Mouse (Mus musculus) liver, embryonic 16.5 days (tissue): ENCODE data around the gene 4930404H24Rik. TPM values are rescaled to one million over a fixed set of nuclear protein-coding genes. Genes with fewer than 3 reads are reported as not detected.
"Not testable (repeated sequence)": the region's sequence is repeated elsewhere in the genome, so short reads cannot be mapped to it uniquely, and the experiment has no call there.

Experiments
- ATAC-seq: fragments of 200-750 bp; cut with Nextera tagmentation; 2 replicates; pipeline ENCODE4 v1.8.0; 2017; ENCODE audit warnings: low read depth, mild to moderate bottlenecking, moderate number of reproducible peaks, moderate library complexity
- H3K27ac ChIP-seq: fragments of 300-500 bp; sonication (generic); 2 replicates; pipeline ENCODE4 v1.5.1; 2014; ENCODE audit warnings: mild to moderate bottlenecking, low read length
- H3K27me3 ChIP-seq: fragments of 300-500 bp; sonication (generic); 2 replicates; pipeline ENCODE4 v1.6.1; 2014; ENCODE audit warnings: low read depth, low read length, mixed read lengths; ENCODE audit not compliant: control insufficient read depth, insufficient read depth
- H3K36me3 ChIP-seq: fragments of 300-500 bp; sonication (generic); 2 replicates; pipeline ENCODE4 v1.6.1; 2014; ENCODE audit warnings: mild to moderate bottlenecking; ENCODE audit not compliant: control insufficient read depth, insufficient read depth
- H3K4me1 ChIP-seq: fragments of 300-500 bp; sonication (generic); 2 replicates; pipeline ENCODE4 v1.6.1; 2014; ENCODE audit warnings: low read depth, low read length, mixed read lengths; ENCODE audit not compliant: control insufficient read depth
- H3K4me2 ChIP-seq: fragments of 300-500 bp; sonication (generic); 2 replicates; pipeline ENCODE4 v1.6.1; 2014; ENCODE audit warnings: low read depth, low read length, mixed read lengths
- H3K4me3 ChIP-seq: fragments of 300-500 bp; sonication (generic); 2 replicates; pipeline ENCODE4 v1.5.1; 2014; ENCODE audit warnings: low read depth, mild to moderate bottlenecking, low read length
- H3K9ac ChIP-seq: fragments of 300-500 bp; sonication (generic); 2 replicates; pipeline ENCODE4 v1.6.1; 2014; ENCODE audit warnings: low read depth, low read length
- H3K9me3 ChIP-seq: fragments of 300-500 bp; sonication (generic); replicated peaks from 2 replicates; pipeline ENCODE4 v1.6.1; 2016; ENCODE audit warnings: low read length; ENCODE audit not compliant: control insufficient read depth
- WGBS: fragments of 180-500 bp; shearing (Covaris S2); extraction: QIAGEN DNeasy Blood & Tissue Kit; methylation state at CpG from one replicate; pipeline ENCODE4 v1.1.7; 2014; ENCODE audit not compliant: insufficient replicate concordance; 5-methylcytosine and 5-hydroxymethylcytosine counted together
- polyA plus RNA-seq: library from polyadenylated mRNA; unstranded; fragments of >200 nt; fragmentation: Nextera tagmentation; extraction: Ambion mirVana; gene quantifications from 2 replicates; pipeline ENCODE4 v1.2.1, GENCODE M21; 2015

The 4930404H24Rik gene
- polyA plus RNA-seq, 1 experiment from 2014 or later, result not detected

DNA sequence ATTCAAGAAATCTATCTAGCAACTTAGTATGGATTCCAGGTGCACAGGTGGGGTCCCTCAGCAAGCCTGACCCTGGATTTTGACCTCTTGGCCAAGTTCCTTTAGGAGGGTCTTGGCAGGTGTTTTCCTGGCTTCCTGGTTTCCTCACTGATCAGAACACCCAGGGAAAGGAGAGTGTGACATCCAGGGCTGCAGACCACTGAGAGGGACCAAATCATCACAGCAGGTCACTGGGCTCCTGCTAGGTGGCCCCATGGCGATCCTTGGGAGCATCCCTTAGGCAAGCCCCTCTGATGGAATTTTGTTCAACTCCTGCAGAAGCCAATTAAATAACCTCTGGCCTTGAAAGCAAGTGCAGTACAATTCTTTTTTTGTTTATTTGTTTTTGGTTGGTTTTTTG lies 2.5 kb upstream of the 4930404H24Rik start:
- H3K9me3 ChIP-seq, result no peaks in the 10 kb centered on the region
- no peak for ATAC-seq
- no peaks in the 10 kb centered on the region for H3K36me3 ChIP-seq
- no peaks in the 10 kb centered on the region for H3K27me3 ChIP-seq
- H3K4me2 ChIP-seq, result no peak overlapping the region; the same call in 1 of the 2 replicates
- 0 out of 2 replicates have a peak overlapping the region, but pooled peaks have one; percentile 3 for H3K9ac ChIP-seq
- WGBS, result 70% methylated on average over 1 of the region's 1 CpGs
- H3K27ac ChIP-seq, result peak overlapping the region; percentile 95
- no peak overlapping the region for H3K4me3 ChIP-seq
- H3K4me1 ChIP-seq, result peaks cover 48% of the 10 kb centered on the region

DNA sequence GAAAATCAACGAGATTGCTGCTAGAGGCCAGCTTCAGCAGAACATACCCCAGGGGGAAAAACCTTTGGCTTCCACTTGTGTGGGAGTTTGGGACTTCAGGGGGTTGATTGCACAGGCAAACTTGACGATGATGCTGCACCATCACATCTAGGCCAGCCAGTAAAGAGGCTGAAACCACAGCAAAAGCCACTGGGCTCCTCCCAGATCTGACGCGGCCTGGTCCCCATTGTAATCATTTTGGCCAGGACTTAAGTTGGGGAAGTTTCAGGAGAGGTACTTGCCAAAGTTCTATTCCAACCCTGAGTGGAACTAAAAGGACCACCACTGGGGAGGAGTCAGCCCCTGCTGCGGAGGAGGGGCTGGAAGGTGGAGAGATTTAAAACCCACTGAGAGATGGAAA lies 1.6 kb upstream of the 4930404H24Rik start:
- H3K27ac ChIP-seq, result peak overlapping the region; percentile 95
- peak overlapping the region; percentile 94 for H3K9ac ChIP-seq
- no peak for ATAC-seq
- WGBS, result 22% methylated on average over 5 of the region's 5 CpGs
- H3K27me3 ChIP-seq, result no peaks in the 10 kb centered on the region
- H3K4me2 ChIP-seq, result peak overlapping the region; percentile 98
- peak overlapping the region; percentile 77 for H3K4me3 ChIP-seq
- no peaks in the 10 kb centered on the region for H3K9me3 ChIP-seq
- H3K4me1 ChIP-seq, result peaks cover 56% of the 10 kb centered on the region
- H3K36me3 ChIP-seq, result no peaks in the 10 kb centered on the region

DNA sequence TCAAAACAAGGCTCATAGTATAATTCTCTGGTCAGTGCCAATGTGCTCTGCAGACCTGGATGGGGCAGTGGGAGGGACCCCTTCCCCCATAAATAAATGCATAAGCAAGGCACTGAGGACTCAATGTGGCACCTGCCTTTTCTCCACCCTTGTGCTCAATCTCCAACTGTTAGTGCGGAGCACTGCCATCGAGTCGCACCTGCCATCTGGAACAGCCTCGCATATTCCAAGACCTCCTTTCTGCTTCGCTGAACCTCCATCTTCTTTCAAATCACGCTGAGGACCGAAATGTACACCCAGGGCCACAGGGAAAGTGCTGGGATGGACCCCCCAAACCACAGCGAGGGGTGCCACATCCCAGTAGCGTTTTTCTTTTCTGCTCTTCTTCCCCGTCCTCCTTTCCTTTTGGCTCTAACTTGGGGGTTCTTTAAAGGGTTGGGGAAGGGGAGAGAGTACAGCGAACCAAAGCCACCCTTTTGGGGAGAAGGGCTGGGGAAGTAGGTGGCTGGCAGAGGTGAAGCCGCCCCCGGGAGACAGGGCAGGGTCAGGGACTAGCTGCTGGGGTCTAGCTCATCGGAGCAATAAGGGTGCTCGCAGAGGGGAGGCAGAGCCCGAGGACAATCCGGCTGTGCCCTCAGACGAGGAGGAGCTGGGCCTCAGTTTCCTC lies 945 bp upstream of the 4930404H24Rik start:
- peaks cover 63% of the 10 kb centered on the region for H3K4me1 ChIP-seq
- H3K27me3 ChIP-seq, result no peaks in the 10 kb centered on the region
- H3K4me3 ChIP-seq, result peak overlapping the region; percentile 77
- no peak for ATAC-seq
- H3K9ac ChIP-seq, result peak overlapping the region; percentile 94
- H3K36me3 ChIP-seq, result no peaks in the 10 kb centered on the region
- peak overlapping the region; percentile 95 for H3K27ac ChIP-seq
- peak overlapping the region; percentile 98 for H3K4me2 ChIP-seq
- 27% methylated on average over 18 of the region's 18 CpGs for WGBS
- no peaks in the 10 kb centered on the region for H3K9me3 ChIP-seq

DNA sequence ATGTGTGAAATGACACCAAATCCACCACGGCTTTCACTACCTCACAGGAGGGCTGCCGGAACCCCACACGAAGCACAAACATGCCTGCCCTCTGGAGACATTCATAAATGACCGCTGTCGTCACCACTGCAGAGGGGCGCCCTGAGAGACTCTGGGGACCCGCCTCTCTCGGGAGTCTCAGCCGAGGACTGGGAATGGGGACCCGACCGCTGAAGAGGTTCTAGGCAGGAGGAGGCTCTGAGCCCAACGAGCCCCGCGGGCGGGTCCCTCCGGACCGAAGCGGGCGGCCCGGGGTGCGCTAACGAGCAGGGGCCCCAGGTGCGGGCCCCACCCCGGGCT lies 442 bp upstream of the 4930404H24Rik start:
- no peaks in the 10 kb centered on the region for H3K27me3 ChIP-seq
- H3K27ac ChIP-seq, result peak overlapping the region; percentile 95
- H3K9me3 ChIP-seq, result no peaks in the 10 kb centered on the region
- WGBS, result under 1% methylated on average over 24 of the region's 24 CpGs
- H3K9ac ChIP-seq, result peak overlapping the region; percentile 94
- ATAC-seq, result peak; percentile 1
- peak overlapping the region; percentile 77 for H3K4me3 ChIP-seq
- no peaks in the 10 kb centered on the region for H3K36me3 ChIP-seq
- H3K4me1 ChIP-seq, result peaks cover 68% of the 10 kb centered on the region
- peak overlapping the region; percentile 98 for H3K4me2 ChIP-seq

DNA sequence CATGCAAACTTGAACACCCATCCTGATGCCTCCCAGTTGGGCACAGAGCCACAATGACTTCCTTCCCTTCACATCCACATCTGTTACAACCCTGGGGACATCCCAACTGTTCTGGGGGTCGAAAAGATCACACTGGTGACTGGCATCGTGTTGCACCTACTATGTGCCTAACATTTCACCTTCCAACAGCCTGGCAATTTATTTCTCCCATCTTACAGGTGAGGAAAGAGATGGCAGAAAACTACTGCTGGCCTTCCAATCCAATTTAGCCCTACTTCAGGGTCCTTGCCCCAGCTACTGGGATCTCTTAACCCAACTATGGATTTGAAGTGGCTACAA lies 772 bp downstream of the 4930404H24Rik start:
- Histone ChIP-seq H3K9ac (peak overlapping the region; percentile 94), H3K4me2 (peak overlapping the region; percentile 98)
- WGBS, result 8% methylated on average over 2 of the region's 2 CpGs

DNA sequence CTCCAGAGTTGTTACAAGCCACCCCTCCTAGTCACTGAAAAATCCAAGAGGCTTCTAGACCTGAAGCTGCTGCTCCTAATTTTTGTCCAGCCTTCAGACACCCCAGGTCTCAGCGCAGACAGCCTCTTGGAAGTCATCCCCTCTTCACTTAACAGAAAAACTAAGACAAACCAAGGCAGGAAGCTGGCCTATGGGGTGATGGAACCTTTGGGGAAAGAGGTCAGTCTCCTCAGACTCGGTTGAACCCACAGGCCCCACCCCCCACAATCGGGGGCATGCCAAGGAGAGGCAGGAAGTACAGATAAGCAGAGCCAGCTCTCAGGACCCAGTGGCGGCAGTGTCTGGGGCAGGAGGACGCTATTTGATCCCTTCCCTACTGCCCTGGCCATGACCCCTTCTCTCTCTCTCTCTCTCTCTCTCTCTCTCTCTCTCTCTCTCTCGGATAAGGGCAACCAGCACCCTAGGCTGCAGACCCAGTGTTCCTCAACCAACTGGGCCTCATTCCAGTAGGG lies 1.2 kb downstream of the 4930404H24Rik start:
- no peaks in the 10 kb centered on the region for H3K9me3 ChIP-seq
- peak overlapping the region; percentile 98 for H3K4me2 ChIP-seq
- H3K27ac ChIP-seq, result peak overlapping the region; percentile 95
- no peaks in the 10 kb centered on the region for H3K36me3 ChIP-seq
- ATAC-seq, result peak; percentile 59
- peaks cover 77% of the 10 kb centered on the region for H3K4me1 ChIP-seq
- H3K27me3 ChIP-seq, result no peaks in the 10 kb centered on the region
- 1% methylated on average over 5 of the region's 6 CpGs for WGBS
- H3K4me3 ChIP-seq, result peak overlapping the region; percentile 77
- H3K9ac ChIP-seq, result peak overlapping the region; percentile 94

More for the DNA sequence above, 772 bp downstream of the 4930404H24Rik start:
- Histone ChIP-seq H3K27ac (peak overlapping the region; percentile 95), H3K27me3 (no peaks in the 10 kb centered on the region), H3K4me3 (peak overlapping the region; percentile 77), H3K9me3 (no peaks in the 10 kb centered on the region), H3K4me1 (peaks cover 75% of the 10 kb centered on the region), H3K36me3 (no peaks in the 10 kb centered on the region)
- ATAC-seq, result no peak

DNA sequence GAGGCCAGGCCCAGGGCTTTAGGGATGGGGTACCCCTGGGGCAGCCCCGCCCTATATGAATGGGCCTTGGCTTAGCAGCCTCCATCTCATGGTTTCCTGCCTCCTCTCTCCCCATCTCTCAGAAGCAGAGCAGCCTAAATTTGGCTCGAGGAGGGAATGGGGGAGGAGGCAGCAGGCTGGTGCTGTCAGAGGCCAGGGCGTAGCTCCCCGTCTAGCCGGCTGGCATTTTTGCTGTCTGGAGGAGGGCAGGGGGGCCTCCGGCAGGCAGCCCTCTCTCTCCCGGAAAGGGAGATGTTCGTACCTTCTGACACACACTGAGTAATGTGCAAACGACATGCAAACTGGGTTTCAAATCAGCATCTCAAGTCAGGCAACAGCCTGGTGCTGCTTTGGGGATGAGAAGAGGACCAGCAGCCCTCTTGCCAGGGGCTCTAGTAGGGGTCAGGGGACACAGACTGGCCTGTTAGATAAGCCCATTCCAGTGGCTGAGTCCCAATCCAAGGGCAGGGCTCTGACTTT lies 1.8 kb downstream of the 4930404H24Rik start:
- Histone ChIP-seq H3K36me3 (no peaks in the 10 kb centered on the region), H3K27ac (peak overlapping the region; percentile 95), H3K9me3 (no peaks in the 10 kb centered on the region), H3K4me2 (peak overlapping the region; percentile 98), H3K27me3 (no peaks in the 10 kb centered on the region), H3K9ac (peak overlapping the region; percentile 94), H3K4me1 (peaks cover 79% of the 10 kb centered on the region), H3K4me3 (peak overlapping the region; percentile 77)
- peak; percentile 8 for ATAC-seq
- WGBS, result 13% methylated on average over 9 of the region's 9 CpGs

DNA sequence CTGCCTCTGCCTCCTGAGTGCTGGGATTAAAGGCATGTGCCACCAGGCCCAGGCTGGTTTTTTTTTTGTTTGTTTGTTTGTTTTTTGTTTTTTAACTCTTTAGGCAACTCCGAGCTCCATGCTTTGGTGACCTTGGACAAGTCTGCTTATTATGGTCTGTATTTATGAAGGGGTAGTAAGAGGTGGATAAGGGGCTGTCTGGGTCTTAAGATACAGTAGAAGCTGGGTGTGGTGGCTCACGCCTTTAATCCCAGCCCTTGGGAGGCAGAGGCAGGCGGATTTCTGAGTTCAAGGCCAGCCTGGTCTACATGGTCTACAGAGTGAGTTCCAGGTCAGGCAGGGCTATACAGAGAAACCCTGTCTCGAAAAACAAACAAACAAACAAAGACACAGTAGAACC lies 2.8 kb downstream of the 4930404H24Rik start:
- H3K9me3 ChIP-seq, H3K27me3 ChIP-seq, H3K36me3 ChIP-seq: not testable (repeated sequence)
- Histone ChIP-seq H3K9ac (peak overlapping the region; percentile 94), H3K4me2 (peak overlapping the region; percentile 34), H3K4me3 (0 out of 2 replicates have a peak overlapping the region, but pooled peaks have one; percentile 1), H3K27ac (peak overlapping the region; percentile 95), H3K4me1 (peaks cover 72% of the 10 kb centered on the region)
- WGBS, result 23% methylated on average over 4 of the region's 4 CpGs
- peak; percentile 58 for ATAC-seq

DNA sequence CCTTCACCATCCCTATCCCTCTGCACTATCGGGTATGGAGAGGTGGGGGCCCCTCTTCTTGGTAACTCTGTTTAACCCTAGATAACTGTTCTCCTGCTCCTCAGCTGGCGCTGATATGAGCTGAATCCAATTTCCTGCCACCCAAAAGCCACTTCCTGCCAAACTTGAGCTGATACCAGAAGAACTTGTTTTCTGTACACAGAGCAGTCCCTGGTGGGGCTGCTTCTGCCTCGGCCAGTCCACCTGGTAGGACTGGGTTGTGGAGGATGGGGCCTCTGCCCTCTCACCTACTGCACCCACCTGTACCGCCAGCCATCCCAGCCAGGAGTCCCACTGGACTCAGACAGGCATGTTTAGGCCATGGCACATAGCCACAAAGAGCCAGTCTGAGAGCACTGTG lies 3.2 kb downstream of the 4930404H24Rik start:
- H3K9me3 ChIP-seq, result no peaks in the 10 kb centered on the region
- H3K27ac ChIP-seq, result peak overlapping the region; percentile 95
- WGBS, result 32% methylated on average over 4 of the region's 4 CpGs
- H3K36me3 ChIP-seq, result no peaks in the 10 kb centered on the region
- H3K4me1 ChIP-seq, result peaks cover 68% of the 10 kb centered on the region
- H3K27me3 ChIP-seq, result no peaks in the 10 kb centered on the region
- peak overlapping the region; percentile 55 for H3K9ac ChIP-seq
- 0 out of 2 replicates have a peak overlapping the region, but pooled peaks have one; percentile 1 for H3K4me3 ChIP-seq
- H3K4me2 ChIP-seq, result peak overlapping the region; percentile 34
- peak; percentile 74 for ATAC-seq
